Mouse (Mus musculus) midbrain, embryonic 14.5 days (tissue): ENCODE measurements around the gene Rbm48. TPM values are rescaled to one million over a fixed set of nuclear protein-coding genes. Genes with fewer than 3 reads are reported as not detected.
A peak's percentile ranks its signal among the peaks of the same experiment; 100 is the strongest.
"Not testable (repeated sequence)": the region's sequence is repeated elsewhere in the genome, so short reads cannot be mapped to it uniquely, and the experiment has no call there.

Source experiments
- ATAC-seq: fragments of 200-750 bp; cut with Nextera tagmentation; 2 replicates; pipeline ENCODE4 v1.8.0; 2017; ENCODE audit warnings: moderate number of reproducible peaks, moderate library complexity; ENCODE audit not compliant: low FRiP score, low TSS enrichment
- DNase-seq: peaks from one replicate; pipeline ENCODE4 v3.0.0-alpha.2; 2015
- H3K27ac ChIP-seq: fragments of 300-500 bp; sonication (generic); replicated peaks from 2 replicates; pipeline ENCODE4 v1.5.1; 2014; ENCODE audit warnings: mild to moderate bottlenecking, low read depth, low read length, moderate library complexity
- H3K27me3 ChIP-seq: fragments of 300-500 bp; sonication (generic); 2 replicates; pipeline ENCODE4 v1.6.1; 2014; ENCODE audit warnings: low read length, control low read depth, mixed read lengths; ENCODE audit not compliant: control insufficient read depth, insufficient read depth
- H3K36me3 ChIP-seq: fragments of 300-500 bp; sonication (generic); 2 replicates; pipeline ENCODE4 v1.6.1; 2014; ENCODE audit warnings: low read length, control low read depth; ENCODE audit not compliant: control insufficient read depth, insufficient read depth
- H3K4me1 ChIP-seq: fragments of 300-500 bp; sonication (generic); 2 replicates; pipeline ENCODE4 v1.6.1; 2014; ENCODE audit warnings: mild to moderate bottlenecking, antibody characterized with exemption, low read length, control low read depth; ENCODE audit not compliant: control insufficient read depth, insufficient read depth
- H3K4me2 ChIP-seq: fragments of 300-500 bp; sonication (generic); 2 replicates; pipeline ENCODE4 v1.6.1; 2014; ENCODE audit warnings: mild to moderate bottlenecking, low read length, moderate library complexity
- H3K4me3 ChIP-seq: fragments of 300-500 bp; sonication (generic); replicated peaks from 2 replicates; pipeline ENCODE4 v1.5.1; 2014; ENCODE audit warnings: low read depth, low read length
- H3K9ac ChIP-seq: fragments of 300-500 bp; sonication (generic); replicated peaks from 2 replicates; pipeline ENCODE4 v1.6.1; 2014; ENCODE audit warnings: mild to moderate bottlenecking, low read length, moderate library complexity
- H3K9me3 ChIP-seq: fragments of 300-500 bp; sonication (generic); 2 replicates; pipeline ENCODE4 v1.6.1; 2016; ENCODE audit warnings: low read length, control low read depth, mixed read lengths; ENCODE audit not compliant: control insufficient read depth
- WGBS: fragments of 180-500 bp; shearing (Covaris S2); extraction: QIAGEN DNeasy Blood & Tissue Kit; methylation state at CpG from one replicate; pipeline ENCODE4 v1.1.7; 2014; 5-methylcytosine and 5-hydroxymethylcytosine counted together
- polyA plus RNA-seq: library from polyadenylated mRNA; unstranded; fragments of >200 nt; fragmentation: Nextera tagmentation; extraction: Ambion mirVana; gene quantifications from 2 replicates; pipeline ENCODE4 v1.2.1, GENCODE M21; 2014

Rbm48 gene
- polyA plus RNA-seq, 1 experiment from 2014 or later: 18.5 TPM

GRCm38 (mm10) chr5:3620486-3620885 is 24.1 kb upstream of the Rbm48 start:
- H3K27ac ChIP-seq: no peak overlapping the region
- H3K4me1 ChIP-seq: no peaks in the 10 kb centered on the region
- no peak overlapping the region for H3K4me2 ChIP-seq
- no peaks in the 10 kb centered on the region for H3K9me3 ChIP-seq
- H3K9ac ChIP-seq: no peak overlapping the region
- peaks cover 75% of the 10 kb centered on the region for H3K36me3 ChIP-seq
- no peaks in the 10 kb centered on the region for H3K27me3 ChIP-seq
- ATAC-seq: no peak
- H3K4me3 ChIP-seq: no peak overlapping the region
- 94% methylated on average over 7 of the region's 7 CpGs for WGBS
- DNase-seq: no peak

- peaks cover 57% of the 10 kb centered on the region for H3K36me3 ChIP-seq
- 97% methylated on average over 2 of the region's 2 CpGs for WGBS
- not testable (repeated sequence) for H3K4me2 ChIP-seq, H3K9me3 ChIP-seq, H3K4me3 ChIP-seq, H3K9ac ChIP-seq, ATAC-seq, H3K27me3 ChIP-seq, DNase-seq, H3K4me1 ChIP-seq, H3K27ac ChIP-seq
Observed at GRCm38 (mm10) chr5:3611835-3612234, 15.4 kb upstream of the Rbm48 start.

DNA sequence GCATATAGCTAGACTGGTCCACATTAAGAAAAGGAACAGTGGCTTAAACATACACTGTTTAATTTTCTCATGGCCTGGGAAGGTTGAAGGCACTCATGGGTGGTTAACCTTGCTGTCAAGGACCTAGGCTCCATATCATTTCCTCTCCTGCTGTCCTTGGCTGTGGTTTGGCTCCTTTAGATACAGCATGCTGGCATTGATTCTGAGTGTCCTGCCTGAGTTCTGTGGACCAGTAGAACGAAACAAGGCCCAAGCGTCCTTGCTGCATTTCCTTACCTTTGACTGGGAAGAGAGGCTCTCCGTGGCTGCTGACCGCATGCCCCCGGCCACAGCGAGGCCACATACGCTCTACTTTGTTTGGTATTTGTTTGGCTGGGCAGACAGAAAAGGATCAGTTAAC is 12.9 kb upstream of the Rbm48 start:
- DNase-seq (no peak), ATAC-seq (no peak)
- 96% methylated on average over 7 of the region's 7 CpGs for WGBS
- Histone ChIP-seq H3K9ac (no peak overlapping the region), H3K36me3 (peaks cover 58% of the 10 kb centered on the region), H3K9me3 (no peaks in the 10 kb centered on the region), H3K4me2 (no peak overlapping the region), H3K27ac (no peak overlapping the region), H3K4me3 (no peak overlapping the region), H3K4me1 (no peaks in the 10 kb centered on the region), H3K27me3 (no peaks in the 10 kb centered on the region)

GRCm38 (mm10) chr5:3607114-3607513 is 10.7 kb upstream of the Rbm48 start:
- 95% methylated on average over 9 of the region's 9 CpGs for WGBS
- Histone ChIP-seq H3K9me3 (no peaks in the 10 kb centered on the region), H3K4me2 (no peak overlapping the region), H3K27me3 (no peaks in the 10 kb centered on the region), H3K36me3 (peaks cover 56% of the 10 kb centered on the region), H3K4me1 (no peaks in the 10 kb centered on the region), H3K4me3 (no peak overlapping the region), H3K27ac (no peak overlapping the region), H3K9ac (no peak overlapping the region)
- DNase-seq: no peak
- no peak for ATAC-seq

GRCm38 (mm10) chr5:3600790-3601189 is 4.4 kb upstream of the Rbm48 start:
- Histone ChIP-seq H3K4me1 (peaks cover 8% of the 10 kb centered on the region), H3K27ac (no peak overlapping the region), H3K9ac (no peak overlapping the region), H3K4me2 (no peak overlapping the region), H3K9me3 (no peaks in the 10 kb centered on the region), H3K27me3 (no peaks in the 10 kb centered on the region), H3K4me3 (no peak overlapping the region), H3K36me3 (peaks cover 17% of the 10 kb centered on the region)
- DNase-seq (no peak), ATAC-seq (no peak)
- WGBS: 92% methylated on average over 3 of the region's 3 CpGs

DNA sequence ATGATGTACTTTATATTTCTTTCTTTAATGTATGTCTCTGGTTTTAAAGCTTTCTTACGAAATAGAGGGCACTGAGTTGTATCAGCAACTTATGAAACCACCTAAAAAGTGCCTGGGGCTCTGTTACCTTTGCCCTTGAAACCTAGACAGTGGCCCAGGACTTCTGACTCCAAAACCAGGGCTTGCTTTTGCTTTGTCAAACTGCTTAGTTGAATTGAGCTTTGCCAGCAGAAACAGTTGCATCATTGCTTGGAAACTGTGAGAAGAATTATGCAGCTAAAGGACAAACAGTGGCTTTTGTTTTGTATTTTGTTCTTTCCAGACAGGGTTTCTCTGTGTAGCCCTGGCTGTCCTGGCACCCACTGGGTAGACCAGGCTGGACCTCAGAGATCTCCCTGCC is 3.9 kb upstream of the Rbm48 start:
- no peak overlapping the region for H3K27ac ChIP-seq
- H3K36me3 ChIP-seq: peaks cover 12% of the 10 kb centered on the region
- H3K4me3 ChIP-seq: no peak overlapping the region
- no peaks in the 10 kb centered on the region for H3K9me3 ChIP-seq
- DNase-seq: no peak
- 96% methylated on average over 1 of the region's 1 CpGs for WGBS
- peaks cover 10% of the 10 kb centered on the region for H3K4me1 ChIP-seq
- H3K9ac ChIP-seq: no peak overlapping the region
- ATAC-seq: no peak
- H3K4me2 ChIP-seq: no peak overlapping the region
- no peaks in the 10 kb centered on the region for H3K27me3 ChIP-seq

GRCm38 (mm10) chr5:3598766-3599165 is 2.4 kb upstream of the Rbm48 start:
- WGBS: 91% methylated on average over 5 of the region's 5 CpGs
- H3K36me3 ChIP-seq: peaks cover 1% of the 10 kb centered on the region; the same call in 1 of the 2 replicates
- H3K9ac ChIP-seq: no peak overlapping the region
- H3K27ac ChIP-seq: no peak overlapping the region
- ATAC-seq (no peak), DNase-seq (no peak)
- no peaks in the 10 kb centered on the region for H3K27me3 ChIP-seq
- no peaks in the 10 kb centered on the region for H3K9me3 ChIP-seq
- H3K4me3 ChIP-seq: no peak overlapping the region
- no peak overlapping the region for H3K4me2 ChIP-seq
- H3K4me1 ChIP-seq: peaks cover 16% of the 10 kb centered on the region

DNA sequence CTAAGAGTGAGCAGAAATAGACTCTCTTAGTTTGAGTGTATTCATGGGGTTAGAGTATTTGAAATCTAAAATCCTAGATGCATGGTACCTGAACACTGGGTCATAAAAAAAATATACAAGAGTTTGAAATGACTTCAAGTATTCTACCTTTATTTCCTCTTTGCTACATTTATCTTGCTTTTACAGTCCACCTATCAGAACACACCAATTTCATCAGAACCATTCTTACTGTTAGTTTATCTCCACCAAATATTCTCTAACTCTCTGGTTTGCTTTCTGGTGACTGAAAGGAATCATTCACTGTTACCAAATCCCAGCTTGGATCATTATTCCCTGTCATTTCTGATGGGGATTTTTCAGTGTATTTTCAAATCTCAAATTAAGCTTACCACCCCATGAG is 786 bp upstream of the Rbm48 start:
- H3K9me3 ChIP-seq: no peaks in the 10 kb centered on the region
- no peaks in the 10 kb centered on the region for H3K27me3 ChIP-seq
- 0 out of 2 replicates have a peak, but pooled peaks cover 5% of the 10 kb centered on the region for H3K36me3 ChIP-seq
- DNase-seq: no peak
- peak overlapping the region; percentile 71; the same call in 1 of the 2 replicates for H3K9ac ChIP-seq
- H3K4me3 ChIP-seq: peak overlapping the region; percentile 87
- H3K27ac ChIP-seq: no peak overlapping the region
- H3K4me2 ChIP-seq: peak overlapping the region; percentile 84
- no peak for ATAC-seq
- peaks cover 16% of the 10 kb centered on the region for H3K4me1 ChIP-seq

- H3K27ac ChIP-seq: peak within 1 kb of the TSS; percentile 79
- peak within 1 kb of the TSS; percentile 71 for H3K9ac ChIP-seq
- H3K36me3 ChIP-seq: peaks cover 18% of the 10 kb centered on the region
- H3K4me1 ChIP-seq: peaks cover 16% of the 10 kb centered on the region
- peak; percentile 98 for ATAC-seq
- peak; percentile 98 for DNase-seq
- peak within 1 kb of the TSS; percentile 87 for H3K4me3 ChIP-seq
- no peaks in the 10 kb centered on the region for H3K9me3 ChIP-seq
- under 1% methylated on average over 48 of the region's 50 CpGs for WGBS
- peak within 1 kb of the TSS; percentile 84 for H3K4me2 ChIP-seq
- no peaks in the 10 kb centered on the region for H3K27me3 ChIP-seq
Observed at GRCm38 (mm10) chr5:3595693-3596398, 539 bp downstream of the Rbm48 start, which contains the start of gene Pex1. TSS of gene Pex1 (plus strand) at chr5:3596066.
